Mouse (Mus musculus) urinary bladder, postnatal 25 days (tissue): Measurements from ENCODE around the gene Atxn7l1.

Experiments
- DNase-seq: peaks from one replicate; pipeline ENCODE4 v3.0.0; 2022; ENCODE audit warnings: low spot score

The Atxn7l1 gene

DNA sequence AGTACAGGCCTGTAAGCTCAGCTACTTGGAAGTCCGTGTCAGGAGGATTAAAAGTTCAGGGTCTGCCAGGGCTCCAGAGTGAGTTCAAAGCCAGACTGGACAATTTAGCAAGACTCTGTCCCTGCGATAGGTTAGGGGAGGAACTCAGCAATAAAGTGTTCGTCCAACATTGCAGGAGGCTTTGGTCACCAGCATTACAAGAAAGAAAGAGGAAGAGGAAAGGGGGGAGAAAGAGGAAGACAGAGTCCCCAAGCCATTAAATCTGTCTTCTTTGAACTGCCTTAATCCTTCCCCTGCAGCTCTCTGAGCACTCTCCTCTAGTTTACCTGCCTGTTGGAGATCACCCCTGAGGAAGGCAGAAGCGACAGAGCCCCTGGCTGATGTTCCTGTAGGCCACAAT lies 184.6 kb downstream of the Atxn7l1 start:
- DNase-seq = no peak

- DNase-seq = no peak
These were observed 185.3 kb downstream of the Atxn7l1 start for GRCm38 (mm10) chr12:33332796-33333195.

- peak; percentile 83 for DNase-seq
These were observed 186.4 kb downstream of the Atxn7l1 start for GRCm38 (mm10) chr12:33333914-33334313.

- no peak for DNase-seq
These were observed 187.0 kb downstream of the Atxn7l1 start for GRCm38 (mm10) chr12:33334511-33334910.

DNA sequence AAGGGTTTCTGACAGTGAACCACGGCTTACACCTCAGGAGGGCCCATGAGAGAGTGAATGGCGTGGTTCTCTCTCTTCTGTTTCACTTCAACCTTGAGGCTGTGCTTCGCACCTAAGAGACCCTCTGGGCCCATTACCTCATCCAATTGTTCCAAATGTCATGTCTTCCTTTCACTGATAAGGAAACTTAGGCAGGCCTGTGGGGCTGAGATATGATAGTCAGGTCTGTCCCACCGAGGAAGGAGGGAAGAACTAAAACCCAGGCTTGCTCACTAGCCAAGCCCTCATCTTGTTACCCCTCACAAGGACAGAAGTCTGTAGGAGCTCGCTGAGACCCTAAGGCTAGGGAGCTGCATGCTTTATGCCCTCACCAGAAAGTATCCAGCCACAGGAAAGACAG lies 187.5 kb downstream of the Atxn7l1 start:
- DNase-seq = no peak

DNA sequence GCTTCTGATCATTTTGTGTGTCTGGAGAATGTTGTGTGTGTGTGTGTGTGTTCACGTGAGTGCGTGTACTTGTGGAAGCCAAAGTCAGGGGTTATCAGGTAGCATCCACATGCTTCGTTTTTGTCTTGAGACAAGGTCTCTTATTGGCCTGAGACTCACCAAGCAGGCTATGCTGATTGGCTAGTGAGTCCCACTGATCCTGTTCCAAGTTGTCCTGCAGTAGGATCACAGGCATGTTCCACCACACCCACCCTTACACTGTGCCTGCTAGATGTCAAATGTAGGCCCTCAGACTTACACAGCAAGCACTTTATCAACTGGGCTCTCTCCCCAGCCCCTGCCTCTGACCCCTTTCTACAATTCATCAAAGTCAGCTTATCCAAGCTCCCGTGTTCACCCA lies 187.9 kb downstream of the Atxn7l1 start:
- DNase-seq = no peak

DNA sequence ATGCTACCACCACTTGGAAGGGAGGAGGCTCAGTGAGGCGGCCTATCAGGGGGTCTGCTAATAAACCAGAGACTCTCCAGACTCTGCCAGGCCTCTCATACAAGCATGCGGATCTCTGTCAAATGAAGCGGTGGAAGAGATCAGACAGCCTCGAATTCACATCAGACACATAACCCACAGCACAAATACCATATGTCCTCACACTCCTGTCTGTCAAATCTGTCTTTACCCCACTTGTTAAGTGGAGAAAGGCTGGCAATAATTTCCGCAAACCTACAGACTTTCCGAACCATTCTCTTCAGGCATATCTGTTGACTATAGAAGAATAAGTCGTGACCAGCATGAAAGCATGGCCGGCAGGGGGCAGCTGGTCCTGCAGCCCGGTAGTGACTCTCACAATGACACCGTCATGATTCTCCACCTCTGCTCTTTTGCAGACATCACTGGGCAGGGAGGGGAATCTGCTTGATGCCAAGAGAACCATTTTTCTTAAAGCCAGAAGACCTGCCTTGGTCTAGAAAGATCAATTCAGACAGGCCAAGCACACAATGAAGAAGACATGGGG lies 189.2 kb downstream of the Atxn7l1 start:
- no peak for DNase-seq

- DNase-seq = no peak
These were observed 189.8 kb downstream of the Atxn7l1 start for GRCm38 (mm10) chr12:33337289-33337688.

- no peak for DNase-seq
These were observed 190.7 kb downstream of the Atxn7l1 start for GRCm38 (mm10) chr12:33338170-33338569.

- DNase-seq = no peak
These were observed 192.3 kb downstream of the Atxn7l1 start for GRCm38 (mm10) chr12:33339822-33340221.

DNA sequence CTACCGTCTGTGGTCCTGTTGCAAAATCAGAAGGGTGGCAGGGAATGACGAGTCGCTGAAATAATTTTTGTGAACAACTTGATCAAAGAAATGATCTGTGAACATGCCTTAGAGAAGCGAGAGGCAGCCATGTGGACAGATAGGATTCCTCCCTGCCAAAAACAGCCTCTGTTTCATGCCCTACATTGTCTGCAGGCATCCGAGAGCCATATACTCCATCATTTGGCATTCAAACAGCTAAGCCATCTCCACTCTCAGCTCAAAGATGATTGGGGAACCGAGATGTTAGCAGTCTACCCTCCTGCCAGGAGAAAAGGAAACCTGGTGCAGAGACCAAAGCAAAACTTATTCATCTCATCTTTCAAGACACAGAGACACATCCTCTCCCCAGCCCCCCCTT lies 193.2 kb downstream of the Atxn7l1 start:
- no peak for DNase-seq

DNA sequence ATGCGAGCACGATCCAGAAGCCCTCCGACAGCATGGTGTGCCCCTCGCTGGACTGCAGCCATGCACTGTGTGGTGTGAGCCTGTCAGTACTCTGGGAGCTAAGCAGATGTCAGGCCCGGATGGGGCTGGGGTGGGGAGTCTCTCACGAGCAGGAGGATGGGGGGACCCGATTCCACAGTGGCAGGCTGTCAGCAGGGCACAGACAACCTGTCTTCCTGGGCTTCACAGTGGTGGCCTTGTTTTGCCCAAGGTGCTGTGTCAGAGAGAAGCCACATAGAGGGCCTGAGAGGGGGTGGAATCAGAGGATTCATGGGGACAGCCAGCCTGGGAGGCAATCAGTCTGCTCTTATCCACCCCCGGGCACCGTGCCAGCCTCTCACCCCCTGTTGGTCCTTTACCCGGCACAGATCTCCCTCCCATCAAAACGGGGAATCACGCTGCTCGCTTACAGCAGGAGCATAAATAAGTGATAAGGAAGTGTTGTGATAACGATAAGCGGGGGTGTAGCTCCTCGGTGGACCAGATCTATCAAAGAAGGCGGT lies 193.9 kb downstream of the Atxn7l1 start:
- DNase-seq = no peak

DNA sequence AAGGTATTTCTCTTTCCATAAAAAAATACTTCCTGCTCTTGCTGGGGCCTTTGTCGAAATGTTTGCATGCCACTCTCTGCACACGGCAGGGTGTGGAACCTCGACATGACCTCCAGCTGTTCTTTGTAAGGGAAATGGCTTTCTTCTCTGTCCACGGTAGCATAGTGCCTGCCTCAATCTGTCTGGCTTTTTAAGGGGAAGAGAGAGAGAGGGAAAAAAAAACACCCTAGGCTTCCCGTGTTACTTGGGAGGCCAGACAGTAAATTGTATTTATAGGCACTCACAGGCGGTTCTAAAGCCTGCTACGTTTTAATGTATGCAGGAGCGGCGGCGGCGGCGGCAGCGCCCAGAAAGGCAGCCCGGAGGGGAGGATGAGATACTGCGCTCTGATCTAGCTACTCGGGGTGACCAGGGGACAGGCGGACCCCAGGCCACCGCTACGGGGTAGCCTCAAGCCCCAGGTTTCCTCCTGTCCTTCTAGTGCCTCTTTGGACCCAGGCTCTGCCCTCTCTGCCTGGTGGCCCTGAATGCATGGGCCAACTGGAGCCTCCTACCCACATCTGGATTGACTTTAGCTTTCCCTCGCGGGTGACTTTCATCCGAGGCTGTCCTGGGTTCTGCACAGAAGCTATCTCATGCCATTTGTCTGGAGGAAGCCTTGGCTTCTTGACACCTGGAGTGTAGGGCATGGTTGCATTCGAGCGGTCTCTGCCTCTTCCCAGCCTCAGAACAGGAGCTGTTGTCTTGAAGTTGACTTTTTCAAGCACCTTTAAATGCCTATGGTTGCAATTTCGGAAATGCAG lies 197.7 kb downstream of the Atxn7l1 start:
- DNase-seq = no peak

DNA sequence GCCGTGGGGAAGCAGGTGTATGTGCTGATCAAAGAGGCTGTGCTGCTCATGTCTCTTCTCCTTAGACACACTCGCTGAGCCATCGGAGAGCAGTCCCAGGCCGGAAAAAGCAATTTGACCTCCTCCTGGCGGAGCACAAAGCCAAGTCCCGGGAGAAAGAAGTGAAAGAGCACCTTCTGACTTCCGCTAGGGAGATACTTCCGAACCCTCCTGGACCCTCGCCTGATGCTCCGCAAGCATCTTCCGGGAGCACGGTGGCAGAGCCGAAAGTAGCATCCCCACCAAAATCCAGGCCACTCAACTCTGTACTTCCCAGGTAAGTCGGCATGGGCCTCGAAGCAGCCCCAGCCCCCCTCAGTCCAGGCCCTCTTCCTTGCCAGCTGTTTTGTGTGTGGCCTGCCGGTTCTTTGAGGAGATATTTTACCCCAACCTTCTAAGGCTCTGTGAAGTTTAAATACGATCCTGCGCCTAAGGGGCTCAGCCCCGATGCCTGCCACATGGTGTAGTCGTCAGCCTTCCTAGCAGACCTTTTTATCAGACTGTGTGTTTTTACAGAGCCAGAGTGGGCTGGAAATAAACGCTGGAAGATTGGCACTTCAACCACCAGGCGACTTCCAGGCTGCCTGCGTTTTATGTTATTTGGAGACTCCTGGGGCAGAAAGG lies 198.4 kb downstream of the Atxn7l1 start:
- no peak for DNase-seq

DNA sequence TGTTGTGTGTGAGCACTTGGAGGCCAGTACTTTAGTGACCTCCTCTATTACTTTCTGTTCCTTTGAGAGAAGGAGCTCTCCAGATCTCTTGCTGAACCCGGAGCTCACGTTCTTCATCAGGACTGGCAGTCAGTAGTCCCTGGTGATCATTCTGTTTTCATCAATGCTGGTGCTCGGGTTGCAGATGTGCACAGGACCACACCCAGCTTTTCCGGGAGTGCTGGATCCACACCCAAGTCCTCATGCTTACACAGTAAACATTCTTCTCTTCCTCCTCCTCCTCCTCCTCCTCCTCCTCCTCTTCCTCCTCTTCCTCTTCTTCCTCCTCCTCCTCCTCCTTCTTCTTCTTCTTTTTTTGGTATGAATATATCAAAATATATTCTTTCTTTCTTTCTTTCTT lies 205.2 kb downstream of the Atxn7l1 start:
- no peak for DNase-seq

GRCm38 (mm10) chr12:33358345-33358744 lies 210.9 kb downstream of the Atxn7l1 start:
- no peak for DNase-seq

DNA sequence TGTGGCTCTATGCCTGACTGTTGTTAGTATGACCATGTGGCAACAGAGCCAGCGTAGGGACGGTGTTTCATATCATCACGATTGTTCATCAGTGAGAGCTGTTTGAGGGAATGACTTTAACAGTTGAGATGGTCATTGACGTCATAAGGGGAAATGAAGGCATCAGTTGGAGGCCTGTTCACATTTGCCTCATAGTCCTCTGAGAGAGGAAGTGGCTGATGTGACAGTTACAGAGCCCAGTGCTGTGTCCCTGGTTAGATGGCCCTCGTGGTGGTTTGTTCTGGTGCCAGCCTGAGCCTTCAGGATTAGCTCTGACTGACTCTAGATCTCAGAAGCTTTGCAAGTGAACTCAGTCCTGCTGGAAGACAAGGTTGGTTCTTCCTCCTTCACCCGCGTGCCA lies 211.7 kb downstream of the Atxn7l1 start:
- no peak for DNase-seq

GRCm38 (mm10) chr12:33359878-33360482 lies 212.5 kb downstream of the Atxn7l1 start:
- no peak for DNase-seq

- DNase-seq = no peak
These were observed 213.2 kb downstream of the Atxn7l1 start for GRCm38 (mm10) chr12:33360729-33361128.

DNA sequence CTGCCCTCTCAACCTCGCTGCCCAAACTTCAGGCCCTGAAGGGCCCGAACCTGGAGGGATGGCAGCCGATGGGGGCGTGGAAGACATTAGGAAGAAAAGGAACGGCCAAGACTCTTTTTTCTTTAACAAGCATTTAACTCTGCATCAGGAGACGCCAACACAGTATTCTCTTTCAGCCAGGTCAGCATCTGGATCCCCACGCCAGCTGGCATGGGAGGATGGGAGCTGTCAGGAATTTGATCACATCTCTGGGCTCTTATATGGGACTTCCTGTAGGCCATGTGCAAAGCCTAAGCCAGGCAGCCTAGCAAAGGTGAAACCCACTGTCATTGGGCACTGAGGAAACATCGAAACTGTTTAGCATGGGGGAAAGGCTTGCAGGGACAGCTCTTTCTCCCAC lies 217.0 kb downstream of the Atxn7l1 start:
- DNase-seq = no peak

GRCm38 (mm10) chr12:33365133-33365532 lies 217.6 kb downstream of the Atxn7l1 start:
- DNase-seq = no peak

DNA sequence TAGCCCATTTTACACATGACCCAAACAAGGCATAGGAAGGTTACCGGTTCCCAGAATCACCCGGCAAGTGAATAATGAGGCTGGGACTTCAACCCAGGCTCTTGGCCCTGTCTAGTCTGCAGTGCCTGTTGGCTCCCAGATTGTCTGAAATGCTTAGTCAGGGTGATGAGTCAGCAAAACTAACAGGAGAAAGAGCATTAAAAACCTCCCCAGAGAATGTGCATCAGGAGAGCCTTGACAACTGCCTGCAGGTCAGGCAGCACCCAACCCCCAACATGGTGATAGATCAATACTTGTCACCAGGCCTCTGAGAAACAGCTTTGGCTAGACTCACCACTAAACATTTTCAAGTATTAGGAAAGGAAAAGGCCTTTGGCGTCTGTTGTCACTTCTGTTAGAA lies 222.1 kb downstream of the Atxn7l1 start:
- no peak for DNase-seq
